Mouse (Mus musculus) ES-Bruce4 (cell line): Measurements from ENCODE around the gene Foxp4. TPM values are rescaled to one million over a fixed set of nuclear protein-coding genes. Genes with fewer than 3 reads are reported as not detected.

Experiments used
- H3K27ac ChIP-seq: 2 replicates; pipeline ENCODE4 v1.5.1; 2012; ENCODE audit warnings: low read length, inconsistent platforms; ENCODE audit not compliant: insufficient read depth
- H3K27me3 ChIP-seq: 2 replicates; pipeline ENCODE4 v1.6.1; 2012; ENCODE audit warnings: mild to moderate bottlenecking, low read length, inconsistent platforms; ENCODE audit not compliant: control insufficient read depth, poor library complexity, insufficient read depth, severe bottlenecking
- H3K36me3 ChIP-seq: 2 replicates; pipeline ENCODE4 v1.6.1; 2012; ENCODE audit warnings: inconsistent platforms, mild to moderate bottlenecking, low read length, moderate library complexity; ENCODE audit not compliant: control insufficient read depth, poor library complexity, insufficient read depth, severe bottlenecking
- H3K4me1 ChIP-seq: one replicate; pipeline ENCODE4 v1.8.1; 2011; ENCODE audit warnings: low read length; ENCODE audit not compliant: control insufficient read depth, insufficient read depth
- H3K4me3 ChIP-seq: 2 replicates; pipeline ENCODE4 v1.5.1; 2011; ENCODE audit warnings: low read depth, mild to moderate bottlenecking, low read length
- H3K9ac ChIP-seq: 2 replicates; pipeline ENCODE4 v1.6.1; 2012; ENCODE audit warnings: low read depth, mild to moderate bottlenecking, inconsistent platforms; ENCODE audit not compliant: poor library complexity, severe bottlenecking
- H3K9me3 ChIP-seq: replicated peaks from 2 replicates; pipeline ENCODE4 v1.6.1; 2012; ENCODE audit warnings: mild to moderate bottlenecking, low read length, inconsistent platforms; ENCODE audit not compliant: control insufficient read depth, poor library complexity, insufficient read depth, severe bottlenecking
- CTCF ChIP-seq: IDR thresholded peaks from one replicate; pipeline ENCODE4 v1.8.1; 2011; ENCODE audit warnings: low read depth, low read length
- EP300 ChIP-seq: IDR thresholded peaks from 2 replicates; pipeline ENCODE4 v1.6.1; 2011; ENCODE audit warnings: low read depth, low read length; ENCODE audit not compliant: insufficient read depth
- POLR2A ChIP-seq: IDR thresholded peaks from one replicate; pipeline ENCODE4 v1.8.1; 2011; ENCODE audit warnings: low read length; ENCODE audit not compliant: insufficient read depth
- polyA plus RNA-seq: library from polyadenylated mRNA; stranded (reverse); fragments of >200 nt; gene quantifications from 2 replicates; pipeline ENCODE4 v1.2.4, GENCODE M21; 2011; ENCODE audit warnings: low read depth; ENCODE audit not compliant: missing spikeins, insufficient read depth, insufficient read length

Gene Foxp4
- polyA plus RNA-seq, 1 experiment: 44.2 TPM

DNA sequence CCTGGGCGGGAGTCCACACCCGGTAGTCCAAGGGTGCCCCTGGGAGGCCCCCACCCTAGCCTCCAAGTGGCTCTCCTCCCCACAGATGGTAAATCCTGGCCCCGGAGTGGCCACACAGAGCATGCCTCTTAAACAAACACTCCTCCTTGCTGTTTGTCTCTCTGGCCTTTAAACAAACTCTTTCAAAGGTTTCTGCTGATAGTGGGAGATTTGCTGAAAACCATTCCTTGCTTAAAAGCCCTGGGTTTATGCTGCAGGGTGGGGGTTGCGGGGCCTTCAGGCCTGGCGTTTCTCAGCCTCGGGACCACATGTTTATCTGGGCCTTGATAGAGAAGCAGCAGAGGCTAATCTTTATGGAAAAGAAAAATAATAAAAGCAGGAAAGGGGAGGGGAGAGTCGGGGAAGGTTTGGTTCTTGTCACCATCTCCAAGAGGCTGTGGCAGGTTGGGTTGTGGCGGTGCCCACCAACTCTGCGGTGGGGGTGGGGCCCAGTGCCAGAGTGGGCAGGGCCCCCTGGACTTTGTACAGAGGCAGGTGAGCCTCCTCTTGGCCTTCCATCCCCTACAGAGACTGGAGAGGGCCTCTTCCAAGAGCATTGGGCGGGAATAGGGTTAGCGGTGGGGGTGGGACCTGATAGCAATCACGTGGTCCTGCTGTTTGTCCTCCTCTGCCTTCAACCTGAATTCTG lies 30.8 kb upstream of the Foxp4 start:
- Histone ChIP-seq H3K9ac (no peak overlapping the region; the same call in 1 of the 2 replicates), H3K4me1 (peaks cover 9% of the 10 kb centered on the region), H3K27me3 (no peaks in the 10 kb centered on the region), H3K27ac (no peak overlapping the region), H3K36me3 (no peaks in the 10 kb centered on the region), H3K4me3 (no peak overlapping the region), H3K9me3 (no peaks in the 10 kb centered on the region)
- TF ChIP-seq CTCF (no peak), EP300 (peak; percentile 62; the same call in 1 of the 2 replicates)

DNA sequence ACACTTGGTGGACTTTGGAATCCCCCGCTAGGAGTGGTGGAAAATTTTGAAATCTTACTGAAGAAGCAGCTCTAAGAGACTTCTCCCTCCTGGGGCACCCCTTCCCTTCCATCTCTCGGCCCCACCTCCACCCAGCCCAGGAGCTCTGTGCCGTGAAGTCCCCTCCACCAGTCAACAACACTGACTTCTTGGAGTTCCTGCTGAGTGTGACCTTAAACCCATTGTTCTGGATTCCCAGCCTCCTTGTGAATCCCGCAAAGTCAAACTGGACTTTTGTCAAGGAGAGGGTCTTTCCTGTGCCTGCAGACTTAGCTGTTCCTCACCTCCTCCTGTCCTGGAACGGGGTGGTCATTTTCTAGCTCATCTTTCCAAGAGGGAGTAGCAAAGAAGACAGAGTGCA lies 28.8 kb upstream of the Foxp4 start:
- Histone ChIP-seq H3K9ac (no peak overlapping the region), H3K9me3 (no peaks in the 10 kb centered on the region), H3K27ac (no peak overlapping the region), H3K27me3 (no peaks in the 10 kb centered on the region), H3K4me3 (no peak overlapping the region), H3K36me3 (no peaks in the 10 kb centered on the region), H3K4me1 (peaks cover 6% of the 10 kb centered on the region)
- TF ChIP-seq CTCF: no peak
- TF ChIP-seq POLR2A: no peak
- 0 out of 2 replicates have a peak, but pooled peaks have one; percentile 46 for TF ChIP-seq EP300

DNA sequence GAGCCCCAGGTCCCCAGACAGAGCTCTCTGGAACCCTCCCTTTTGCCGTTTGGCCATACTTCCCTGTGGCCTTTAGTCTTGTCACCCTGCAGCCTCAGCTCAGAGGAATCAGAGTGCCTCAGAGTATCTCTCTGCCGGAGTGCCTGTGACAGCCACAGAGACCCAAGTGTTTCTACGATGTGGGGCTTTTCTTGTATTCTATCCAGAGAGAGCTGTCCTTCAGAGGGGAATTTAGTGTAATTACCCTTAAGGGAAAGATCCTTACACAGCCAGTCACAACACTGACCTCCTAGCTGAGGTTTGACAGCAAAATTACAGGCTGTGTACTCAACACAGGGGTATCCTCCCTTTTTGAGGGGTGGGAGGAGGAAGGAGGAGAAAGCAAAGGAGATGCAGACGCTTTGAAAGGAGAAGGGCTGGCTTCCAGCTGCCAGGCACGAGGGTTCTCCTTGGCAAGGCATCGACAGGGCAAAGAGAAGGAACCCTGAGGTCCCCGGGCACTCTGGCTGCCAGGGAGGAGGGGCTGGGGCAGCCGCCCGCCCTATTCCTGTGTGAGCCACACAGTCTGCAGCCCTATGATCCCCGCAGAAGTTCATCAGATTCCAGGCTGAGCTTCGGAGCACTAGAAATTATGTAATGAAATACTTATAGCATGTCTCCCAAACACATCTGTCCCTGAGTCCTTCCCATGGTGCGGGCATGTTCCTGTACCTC lies 28.1 kb upstream of the Foxp4 start:
- H3K27ac ChIP-seq: no peak overlapping the region
- TF ChIP-seq EP300 (no peak), CTCF (no peak), POLR2A (no peak)
- no peaks in the 10 kb centered on the region for H3K27me3 ChIP-seq
- no peaks in the 10 kb centered on the region for H3K9me3 ChIP-seq
- H3K4me3 ChIP-seq: no peak overlapping the region
- H3K36me3 ChIP-seq: no peaks in the 10 kb centered on the region
- H3K4me1 ChIP-seq: peaks cover 6% of the 10 kb centered on the region
- no peak overlapping the region for H3K9ac ChIP-seq

DNA sequence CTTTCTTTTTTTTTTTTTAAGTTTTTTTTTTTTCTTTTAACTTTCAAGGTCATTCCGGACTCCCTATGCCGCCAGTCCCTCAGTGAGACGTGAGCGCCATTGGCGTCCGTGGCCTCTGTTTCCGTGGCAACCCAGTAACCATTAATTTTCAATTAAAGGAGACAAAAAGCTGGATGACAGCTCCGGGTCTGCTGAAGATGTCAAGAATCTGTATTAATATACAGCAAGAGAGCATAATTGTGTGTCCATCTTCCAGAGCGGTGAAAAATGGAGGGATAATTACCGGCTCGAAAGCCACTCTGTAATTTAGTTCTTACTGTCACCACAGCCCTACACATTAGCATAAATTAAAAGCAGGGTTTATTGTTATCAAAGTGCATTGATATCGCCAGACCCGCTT lies 27.0 kb upstream of the Foxp4 start:
- Histone ChIP-seq H3K9ac (no peak overlapping the region), H3K27ac (no peak overlapping the region), H3K27me3 (no peaks in the 10 kb centered on the region), H3K4me1 (peaks cover 4% of the 10 kb centered on the region), H3K4me3 (no peak overlapping the region), H3K36me3 (no peaks in the 10 kb centered on the region), H3K9me3 (no peaks in the 10 kb centered on the region)
- TF ChIP-seq POLR2A (no peak), CTCF (no peak), EP300 (no peak)

DNA sequence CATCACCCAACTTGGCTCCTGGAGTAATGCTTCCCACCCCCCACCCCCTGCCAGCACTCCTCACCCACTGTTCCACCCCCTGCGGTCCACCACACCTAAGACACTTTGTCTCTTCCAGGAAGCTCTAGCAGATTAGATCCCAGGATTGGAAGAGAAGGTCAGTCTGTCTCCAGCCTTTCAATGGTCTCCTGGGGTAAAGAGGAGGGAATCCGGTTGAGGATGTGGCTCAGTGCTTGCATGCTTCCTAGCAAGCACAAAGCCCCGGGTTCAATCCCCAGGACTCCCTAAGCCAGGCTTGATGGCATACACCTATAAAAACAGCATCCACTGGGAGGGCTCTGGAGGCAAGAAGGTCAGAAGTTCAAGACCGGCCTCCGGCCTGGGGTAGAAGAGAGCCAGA lies 26.4 kb upstream of the Foxp4 start:
- Histone ChIP-seq H3K36me3 (no peaks in the 10 kb centered on the region), H3K9me3 (no peaks in the 10 kb centered on the region), H3K4me3 (no peak overlapping the region), H3K9ac (no peak overlapping the region), H3K27ac (no peak overlapping the region), H3K27me3 (no peaks in the 10 kb centered on the region), H3K4me1 (peaks cover 3% of the 10 kb centered on the region)
- TF ChIP-seq CTCF (no peak), EP300 (no peak), POLR2A (no peak)

DNA sequence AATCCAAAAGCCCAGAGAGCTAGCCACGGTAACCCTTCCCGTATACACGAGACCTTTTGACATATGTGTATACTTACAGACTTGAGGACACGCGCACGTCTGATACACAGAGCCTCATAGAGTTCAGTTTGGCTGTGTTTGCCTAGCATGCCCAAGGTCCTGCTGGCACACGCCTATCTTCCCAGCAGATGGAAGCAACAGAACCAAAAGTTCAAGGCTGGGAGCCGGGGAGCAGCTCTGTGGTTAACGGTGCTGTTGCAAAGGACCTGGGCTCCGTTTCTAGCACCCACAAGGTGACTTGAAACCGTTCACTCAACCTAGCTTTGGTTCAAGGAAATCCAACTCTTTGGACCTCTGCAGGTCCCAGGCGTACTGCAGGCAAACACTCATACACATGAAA lies 25.0 kb upstream of the Foxp4 start:
- Histone ChIP-seq H3K9me3 (no peaks in the 10 kb centered on the region), H3K27ac (no peak overlapping the region), H3K27me3 (no peaks in the 10 kb centered on the region), H3K9ac (no peak overlapping the region), H3K4me1 (peaks cover 3% of the 10 kb centered on the region), H3K4me3 (no peak overlapping the region), H3K36me3 (no peaks in the 10 kb centered on the region)
- TF ChIP-seq CTCF (no peak), POLR2A (no peak), EP300 (no peak)
